Mouse (Mus musculus): Measurements from ENCODE around the gene Klf11. TPM values are rescaled to one million over a fixed set of nuclear protein-coding genes. Genes with fewer than 3 reads are reported as not detected.
"Not testable (repeated sequence)": the region's sequence is repeated elsewhere in the genome, so short reads cannot be mapped to it uniquely, and the experiment has no call there.

The Klf11 gene
- polyA plus RNA-seq, 1 experiment from 2014 or later: 12.3 TPM

GRCm38 (mm10) chr12:24634648-24635047 is 16.4 kb upstream of the Klf11 start:
- Histone ChIP-seq H3K9ac (no peak overlapping the region), H3K4me1 (ENCODE audit: insufficient read depth) (no peaks in the 10 kb centered on the region), H3K27me3 (ENCODE audit: insufficient read depth, low read length) (no peaks in the 10 kb centered on the region), H3K9me3 (ENCODE audit: low read depth, low read length) (no peaks in the 10 kb centered on the region), H3K27ac (ENCODE audit: low read depth) (no peak overlapping the region), H3K4me3 (ENCODE audit: low read depth, low read length) (no peak overlapping the region), H3K36me3 (ENCODE audit: insufficient read depth) (no peaks in the 10 kb centered on the region), H3K4me2 (no peak overlapping the region)
- ATAC-seq (ENCODE audit: insufficient read depth): no peak
- DNase-seq: no peak
- WGBS: 87% methylated on average over 3 of the region's 3 CpGs
- no peak for TF ChIP-seq CTCF (IDR thresholded peaks at IDR 0.05; ENCODE audit: low read depth)

GRCm38 (mm10) chr12:24638787-24639186 is 12.3 kb upstream of the Klf11 start:
- not testable (repeated sequence) for H3K9ac ChIP-seq; H3K27ac ChIP-seq (ENCODE audit: low read depth); H3K27me3 ChIP-seq (ENCODE audit: insufficient read depth, low read length); H3K4me1 ChIP-seq (ENCODE audit: insufficient read depth); H3K9me3 ChIP-seq (ENCODE audit: low read depth, low read length); DNase-seq; H3K4me2 ChIP-seq; H3K4me3 ChIP-seq (ENCODE audit: low read depth, low read length); H3K36me3 ChIP-seq (ENCODE audit: insufficient read depth); ATAC-seq (ENCODE audit: insufficient read depth)
- 95% methylated on average over 10 of the region's 10 CpGs for WGBS

- Histone ChIP-seq H3K36me3 (ENCODE audit: insufficient read depth) (no peaks in the 10 kb centered on the region), H3K4me2 (no peak overlapping the region), H3K9ac (no peak overlapping the region), H3K27ac (ENCODE audit: low read depth) (no peak overlapping the region), H3K4me1 (ENCODE audit: insufficient read depth) (no peaks in the 10 kb centered on the region), H3K27me3 (ENCODE audit: insufficient read depth, low read length) (no peaks in the 10 kb centered on the region), H3K4me3 (ENCODE audit: low read depth, low read length) (no peak overlapping the region), H3K9me3 (ENCODE audit: low read depth, low read length) (no peaks in the 10 kb centered on the region)
- 68% methylated on average over 4 of the region's 4 CpGs for WGBS
- no peak for ATAC-seq (ENCODE audit: insufficient read depth)
- no peak for DNase-seq
- no peak for TF ChIP-seq CTCF (IDR thresholded peaks at IDR 0.05; ENCODE audit: low read depth)
These were observed 8.7 kb upstream of the Klf11 start for GRCm38 (mm10) chr12:24642370-24642802.

GRCm38 (mm10) chr12:24644125-24644571 is 6.9 kb upstream of the Klf11 start:
- Histone ChIP-seq H3K9ac (no peak overlapping the region), H3K4me2 (no peak overlapping the region), H3K27me3 (ENCODE audit: insufficient read depth, low read length) (no peaks in the 10 kb centered on the region), H3K4me3 (ENCODE audit: low read depth, low read length) (no peak overlapping the region), H3K4me1 (ENCODE audit: insufficient read depth) (0 out of 2 replicates have a peak, but pooled peaks cover 3% of the 10 kb centered on the region), H3K9me3 (ENCODE audit: low read depth, low read length) (no peaks in the 10 kb centered on the region), H3K36me3 (ENCODE audit: insufficient read depth) (no peaks in the 10 kb centered on the region), H3K27ac (ENCODE audit: low read depth) (no peak overlapping the region)
- TF ChIP-seq CTCF (IDR thresholded peaks at IDR 0.05; ENCODE audit: low read depth): no peak
- DNase-seq: peak; percentile 47
- 42% methylated on average over 1 of the region's 1 CpGs for WGBS
- ATAC-seq (ENCODE audit: insufficient read depth): peak; percentile 64

- H3K36me3 ChIP-seq (ENCODE audit: insufficient read depth): no peaks in the 10 kb centered on the region
- no peak overlapping the region for H3K27ac ChIP-seq (ENCODE audit: low read depth)
- WGBS: 73% methylated on average over 6 of the region's 6 CpGs
- no peak overlapping the region for H3K4me3 ChIP-seq (ENCODE audit: low read depth, low read length)
- H3K4me1 ChIP-seq (ENCODE audit: insufficient read depth): peaks cover 8% of the 10 kb centered on the region; the same call in 1 of the 2 replicates
- no peak overlapping the region for H3K4me2 ChIP-seq
- ATAC-seq (ENCODE audit: insufficient read depth) (no peak), DNase-seq (no peak)
- TF ChIP-seq CTCF (IDR thresholded peaks at IDR 0.05; ENCODE audit: low read depth): no peak
- H3K27me3 ChIP-seq (ENCODE audit: insufficient read depth, low read length): no peaks in the 10 kb centered on the region
- H3K9ac ChIP-seq: no peak overlapping the region
- no peaks in the 10 kb centered on the region for H3K9me3 ChIP-seq (ENCODE audit: low read depth, low read length)
These were observed 5.2 kb upstream of the Klf11 start for GRCm38 (mm10) chr12:24645901-24646300.

- H3K27ac ChIP-seq (ENCODE audit: low read depth): no peak overlapping the region
- DNase-seq: no peak
- no peak for ATAC-seq (ENCODE audit: insufficient read depth)
- TF ChIP-seq CTCF (IDR thresholded peaks at IDR 0.05; ENCODE audit: low read depth): no peak
- H3K9me3 ChIP-seq (ENCODE audit: low read depth, low read length): no peaks in the 10 kb centered on the region
- H3K9ac ChIP-seq: no peak overlapping the region
- H3K27me3 ChIP-seq (ENCODE audit: insufficient read depth, low read length): no peaks in the 10 kb centered on the region
- 75% methylated on average over 1 of the region's 1 CpGs for WGBS
- H3K4me1 ChIP-seq (ENCODE audit: insufficient read depth): peaks cover 21% of the 10 kb centered on the region
- H3K4me2 ChIP-seq: no peak overlapping the region
- H3K36me3 ChIP-seq (ENCODE audit: insufficient read depth): no peaks in the 10 kb centered on the region
- no peak overlapping the region for H3K4me3 ChIP-seq (ENCODE audit: low read depth, low read length)
These were observed 3.0 kb upstream of the Klf11 start for GRCm38 (mm10) chr12:24648094-24648493.

GRCm38 (mm10) chr12:24650415-24651062 is 535 bp upstream of the Klf11 start:
- peaks cover 21% of the 10 kb centered on the region for H3K4me1 ChIP-seq (ENCODE audit: insufficient read depth)
- ATAC-seq (ENCODE audit: insufficient read depth): peak; percentile 0; the same call in 1 of the 2 replicates

More at GRCm38 (mm10) chr12:24650415-24651062, 535 bp upstream of the Klf11 start:
- Histone ChIP-seq H3K9ac (peak overlapping the region; percentile 62), H3K36me3 (ENCODE audit: insufficient read depth) (peaks cover 19% of the 10 kb centered on the region), H3K27me3 (ENCODE audit: insufficient read depth, low read length) (no peaks in the 10 kb centered on the region), H3K9me3 (ENCODE audit: low read depth, low read length) (no peaks in the 10 kb centered on the region), H3K27ac (ENCODE audit: low read depth) (peak overlapping the region; percentile 91), H3K4me2 (peak overlapping the region; percentile 72), H3K4me3 (ENCODE audit: low read depth, low read length) (peak overlapping the region; percentile 90)
- DNase-seq: no peak
- TF ChIP-seq CTCF (IDR thresholded peaks at IDR 0.05; ENCODE audit: low read depth): peak; percentile 14; the same call in 1 of the 2 replicates
- WGBS: 4% methylated on average over 22 of the region's 22 CpGs
